In the genomic region with DNA sequence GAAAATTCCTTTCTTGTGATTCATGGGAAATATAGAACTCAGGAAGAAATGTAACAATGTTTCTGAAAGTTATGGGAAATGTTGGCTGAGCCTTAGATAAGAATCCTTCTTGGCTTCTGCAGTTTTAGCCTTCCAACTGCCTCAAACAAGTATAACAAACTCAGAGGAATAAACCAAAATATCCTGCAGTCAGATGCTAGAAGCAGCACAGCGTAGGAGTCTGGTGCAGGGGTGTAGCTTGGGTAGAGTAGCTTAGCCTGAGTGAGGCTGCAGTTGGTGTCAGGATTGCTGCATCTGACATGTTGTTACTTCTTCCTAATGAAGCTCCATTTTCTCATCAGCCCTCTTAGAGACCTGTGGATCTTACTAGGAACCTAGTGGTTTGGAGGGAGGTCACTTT, we compare ENCODE assay signal across 16 mouse cellular contexts.
DNase-seq lines count a peak whose midpoint lies in the region.
"Had no signal": no experiment of that assay in that cellular context is flagged by ENCODE, and none has a peak within 500 bp of the region (broad histone marks: within the 10 kb centered on the region; RNA-seq: fewer than 3 reads in every experiment).

No protein-coding gene starts in this region.

- DNase-seq in frontal cortex, postnatal 36 days (ENCODE audit: low spot score in 2 of 2): peak; percentile 38 to 73
- DNase-seq in frontal cortex, postnatal 10 days (ENCODE audit: low spot score in 2 of 2): no peak
- peak; percentile 24 to 61 for DNase-seq in left cerebral cortex, adult 18-20 months (ENCODE audit: low spot score in 2 of 2)
- no peak for DNase-seq in left cerebral cortex, postnatal 10 days (ENCODE audit: extremely low spot score in 1 of 2, low spot score in 2 of 2)
- DNase-seq in left cerebral cortex, postnatal 14 days (ENCODE audit: low spot score in 2 of 2): peak; percentile 17 to 44
- peak; percentile 60 for DNase-seq in telencephalon, adult 2 months (ENCODE audit: low read depth, low spot score)
- no peak for DNase-seq in heart, adult 11 months
- DNase-seq: adrenal gland, postnatal 10 days; cerebellum, adult 11-12 months; cerebellum, postnatal 10 days; heart, postnatal 36 days; kidney, adult 8-10 months; kidney, postnatal 4 days; lung, embryonic 14.5 days; lung, postnatal 14 days; midbrain, embryonic 14.5 days had no signal

- intact Hi-C loops in left cerebral cortex, postnatal 10 days (cut with DNase I): no loop called here
- intact Hi-C loops in left cerebral cortex, postnatal 14 days (cut with DNase I): loop anchor here (5.0 kb wide), 1 partner anchor 96 kb away; no protein-coding TSS in a partner anchor

Comparison
In these comparisons a context has a peak if more than half of its experiments do, and no peak if none do; other contexts are left out.
1. DNase-seq: peak in frontal cortex, postnatal 36 days (2 of 2), left cerebral cortex, adult 18-20 months (2 of 2), left cerebral cortex, postnatal 14 days (2 of 2) and telencephalon, adult 2 months (single experiment); none in frontal cortex, postnatal 10 days (0 of 2), left cerebral cortex, postnatal 10 days (0 of 2) and heart, adult 11 months (single experiment).